Mouse (Mus musculus) liver, adult 2 months (tissue): ENCODE measurements around the gene Prss28.

Source experiments
- CTCF ChIP-seq: fragments of 200-500 bp; IDR thresholded peaks from 2 replicates; pipeline ENCODE4 v1.5.1; 2011; ENCODE audit warnings: low read depth, low read length, control low read depth
- POLR2A ChIP-seq: fragments of 200-500 bp; IDR thresholded peaks from 2 replicates; pipeline ENCODE4 v1.6.1; 2011; ENCODE audit warnings: low read length, control low read depth; ENCODE audit not compliant: insufficient read depth; ENCODE audit errors: extremely low read depth

- no peak for TF ChIP-seq CTCF
- no peak for TF ChIP-seq POLR2A
Measured at GRCm38 (mm10) chr17:25294111-25294510, 14.3 kb upstream of the Prss28 start.
